Mouse (Mus musculus) C2C12 (cell line): Measurements from ENCODE around the gene Anks3.

Experiments
- MYOG ChIP-seq: IDR thresholded peaks from one replicate; pipeline ENCODE4 v1.6.1; 2011; ENCODE audit not compliant: control insufficient read depth, insufficient read length; ENCODE audit errors: extremely low read depth
- USF1 ChIP-seq: IDR thresholded peaks from one replicate; pipeline ENCODE4 v1.6.1; 2011; ENCODE audit warnings: low read depth, mild to moderate bottlenecking, control low read depth, moderate library complexity

DNA sequence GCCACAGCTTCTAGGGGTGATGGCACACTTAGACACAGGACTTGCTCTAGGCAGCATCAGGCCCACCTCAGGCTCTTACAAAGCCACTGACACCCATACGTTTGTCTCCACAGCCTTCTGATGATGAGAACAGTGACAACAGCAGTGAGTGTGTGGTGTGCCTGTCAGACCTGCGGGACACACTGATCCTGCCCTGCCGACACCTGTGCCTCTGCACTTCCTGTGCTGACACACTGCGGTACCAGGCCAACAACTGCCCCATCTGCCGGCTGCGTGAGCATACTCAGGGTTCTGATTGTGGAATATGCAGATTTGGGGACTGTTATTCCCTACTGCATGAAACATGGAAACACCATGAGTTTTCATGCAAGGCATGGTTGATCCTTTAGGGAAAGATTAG, 41.5 kb downstream of the Anks3 start:
- no peak for TF ChIP-seq MYOG
- no peak for TF ChIP-seq USF1
